In the genomic region with DNA sequence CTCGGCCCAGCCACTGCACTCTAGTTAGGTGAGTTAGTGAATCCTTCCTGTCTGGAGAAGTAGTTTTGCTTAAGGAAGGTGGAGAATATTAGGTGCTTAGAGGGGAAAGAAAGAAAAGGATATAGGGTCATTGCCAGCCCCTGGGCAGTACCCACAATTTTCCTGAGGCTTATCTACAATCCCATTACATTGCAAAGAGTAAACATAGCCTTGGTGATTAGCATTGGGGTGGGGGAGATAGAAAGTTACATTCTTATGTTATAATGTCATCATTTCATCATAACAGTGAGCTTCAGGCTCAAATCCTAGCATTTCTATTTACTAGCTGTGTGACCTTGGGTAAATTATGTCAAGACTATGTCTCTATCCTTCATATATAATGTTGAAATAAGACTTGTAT, we compare ENCODE assay signal across 21 mouse cellular contexts.
"Had no signal": no experiment of that assay in that cellular context is flagged by ENCODE, and none has a peak within 500 bp of the region (broad histone marks: within the 10 kb centered on the region; RNA-seq: fewer than 3 reads in every experiment).

No protein-coding gene starts in this region.

- H3K27me3 ChIP-seq: liver, embryonic 15.5 days; lung, embryonic 15.5 days; midbrain, embryonic 13.5 days; midbrain, embryonic 15.5 days; neural tube, embryonic 12.5 days had no signal

- H3K4me2 ChIP-seq: liver, embryonic 15.5 days; lung, embryonic 15.5 days; midbrain, embryonic 11.5 days; midbrain, embryonic 13.5 days; midbrain, embryonic 15.5 days; neural tube, embryonic 12.5 days had no signal

- H3K9ac ChIP-seq: liver, embryonic 15.5 days; liver, postnatal 0 days; lung, embryonic 15.5 days; midbrain, embryonic 13.5 days; midbrain, embryonic 15.5 days; neural tube, embryonic 12.5 days had no signal

- DNase-seq: liver, postnatal 0 days; lung, adult 2 months; lung, postnatal 14 days; lung, postnatal 36 days; retina, postnatal 1 day; right cerebral cortex, adult 18-20 months; right cerebral cortex, postnatal 25 days; right cerebral cortex, postnatal 4 days; spleen, adult 18-20 months; thymus, adult 18-20 months; thymus, postnatal 14 days; thymus, postnatal 36 days had no signal

- H3K4me1 ChIP-seq: liver, embryonic 15.5 days; lung, embryonic 15.5 days had no signal

- H3K27ac ChIP-seq: liver, embryonic 15.5 days; lung, embryonic 15.5 days; macrophage; midbrain, embryonic 13.5 days; midbrain, embryonic 15.5 days; neural tube, embryonic 12.5 days had no signal

- ATAC-seq: liver, postnatal 0 days; lung, postnatal 0 days; midbrain, embryonic 13.5 days; midbrain, embryonic 15.5 days had no signal

- H3K9me3 ChIP-seq: liver, embryonic 15.5 days; lung, embryonic 15.5 days; megakaryocyte, embryonic 14.5 days; midbrain, embryonic 13.5 days; midbrain, embryonic 15.5 days; neural tube, embryonic 12.5 days had no signal

- H3K4me3 ChIP-seq: liver, embryonic 15.5 days; lung, embryonic 15.5 days; megakaryocyte, embryonic 14.5 days; midbrain, embryonic 13.5 days; midbrain, embryonic 15.5 days; neural tube, embryonic 12.5 days had no signal

- H3K36me3 ChIP-seq: liver, embryonic 15.5 days; lung, embryonic 15.5 days; midbrain, embryonic 13.5 days; midbrain, embryonic 15.5 days; neural tube, embryonic 12.5 days had no signal
